Mouse (Mus musculus) ovary, postnatal 36 days (tissue): ENCODE measurements around the gene Top3a.
"Not testable (repeated sequence)": the region's sequence is repeated elsewhere in the genome, so short reads cannot be mapped to it uniquely, and the experiment has no call there.

Source experiments
- DNase-seq: peaks from one replicate; pipeline ENCODE4 v3.0.0; 2022; ENCODE audit warnings: low spot score, mixed read lengths

The Top3a gene

DNA sequence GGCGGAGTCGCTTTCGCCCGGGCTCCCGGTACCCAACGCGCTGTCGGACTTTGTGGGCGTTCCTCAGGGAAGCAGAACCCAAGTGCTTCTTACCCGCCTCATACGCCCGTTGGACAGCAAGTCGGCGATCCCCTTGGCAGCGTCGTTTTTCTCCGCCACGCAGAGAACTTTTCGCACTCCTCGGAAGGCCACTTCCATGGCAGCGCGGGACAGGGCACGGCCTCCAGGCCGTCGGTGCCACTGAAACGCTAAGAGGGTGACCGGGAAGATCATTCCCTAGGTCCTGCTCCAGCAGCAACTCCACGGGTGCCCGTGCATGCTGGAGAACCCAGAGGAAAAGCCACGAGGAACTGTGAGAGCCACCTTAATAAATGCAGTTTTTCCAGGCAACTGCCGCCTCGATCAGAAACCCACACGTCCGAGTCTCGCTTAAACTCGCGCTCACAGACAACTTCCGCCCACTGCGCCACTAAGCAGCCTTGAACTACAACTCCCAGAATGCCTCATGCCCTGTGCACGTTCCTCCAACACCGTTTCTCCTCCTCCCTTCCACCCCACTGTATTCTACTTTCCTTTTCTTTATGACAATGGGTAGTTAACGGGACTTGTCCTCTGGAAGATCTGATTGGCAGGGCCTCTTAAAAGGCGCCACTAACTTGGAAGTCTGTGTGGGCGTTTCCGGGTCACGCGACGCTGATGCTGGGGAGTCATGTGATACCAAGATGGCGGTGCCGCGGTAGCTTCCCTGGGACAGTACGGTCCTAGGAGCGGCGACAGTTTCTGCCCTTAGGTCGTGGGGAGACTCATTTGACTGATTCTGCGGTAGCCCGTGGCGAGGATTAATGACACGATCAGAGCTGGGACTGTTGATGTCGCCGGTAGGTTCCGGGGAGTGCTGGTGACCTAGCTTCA, at the start of gene Top3a, which contains the start of gene Smcr8:
Gene Top3a, minus strand, starts transcription at position 537 of the 912 bp plus-strand sequence.
Gene Smcr8, plus strand, starts transcription at position 696 of the 912 bp plus-strand sequence.
- peak; percentile 81 for DNase-seq

DNA sequence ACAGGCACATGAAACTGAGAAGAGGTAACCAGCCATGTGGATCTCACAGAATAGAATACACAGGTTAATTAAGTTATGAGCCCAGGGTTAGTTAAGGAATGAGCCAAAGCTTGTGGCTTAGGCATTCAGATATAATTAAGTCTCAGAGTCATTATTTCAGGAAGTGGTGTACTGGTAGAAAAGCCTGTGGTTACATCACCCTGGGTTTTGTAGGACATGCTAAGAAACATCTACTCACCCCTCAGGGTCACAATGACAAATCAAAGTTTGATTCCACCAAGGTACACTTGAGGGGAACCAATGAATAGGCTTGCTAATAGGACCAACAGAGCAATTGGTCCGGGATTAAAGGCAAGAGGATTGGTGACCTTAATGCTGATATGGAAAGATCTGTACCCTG, 49.5 kb upstream of the Top3a start:
- DNase-seq, result no peak

DNA sequence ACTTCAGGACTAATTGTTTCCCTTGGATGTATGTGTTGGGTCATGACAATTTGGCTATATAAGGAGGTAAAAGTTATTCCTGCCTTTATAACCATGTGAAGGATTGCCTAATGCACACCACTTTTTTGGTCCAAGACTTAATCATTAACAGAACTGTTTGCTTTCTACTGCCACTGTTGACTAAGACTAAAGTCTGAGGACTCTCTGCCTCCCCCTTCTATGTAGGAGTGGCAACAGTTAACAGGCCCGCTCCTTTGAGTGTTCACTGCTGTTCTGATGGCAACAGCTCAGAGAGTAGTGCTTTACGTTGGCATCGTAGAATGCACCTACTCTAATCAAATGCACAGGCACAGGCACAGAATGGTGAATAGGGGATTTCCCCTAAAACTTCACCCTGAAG, 48.0 kb upstream of the Top3a start:
- DNase-seq, result no peak

DNA sequence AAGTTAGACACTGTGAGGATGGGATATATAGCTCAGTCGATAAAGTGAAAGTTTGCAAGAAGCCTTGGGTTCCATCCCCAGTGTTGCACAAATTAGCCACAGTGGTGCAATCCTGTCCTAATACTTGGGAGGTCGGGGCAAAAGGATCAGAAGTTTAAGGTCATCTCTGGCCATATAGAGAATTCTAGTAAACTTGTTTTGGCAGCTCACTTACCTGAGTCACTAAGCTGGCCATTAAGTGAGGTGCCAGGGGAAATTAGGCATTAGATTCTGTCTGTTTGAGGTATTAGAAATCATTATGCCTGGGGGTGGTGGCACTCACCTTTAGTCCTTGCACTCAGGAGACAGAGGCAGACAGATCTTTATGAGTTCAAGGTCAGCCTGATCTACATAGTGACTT, 46.6 kb upstream of the Top3a start:
- DNase-seq, result no peak

DNA sequence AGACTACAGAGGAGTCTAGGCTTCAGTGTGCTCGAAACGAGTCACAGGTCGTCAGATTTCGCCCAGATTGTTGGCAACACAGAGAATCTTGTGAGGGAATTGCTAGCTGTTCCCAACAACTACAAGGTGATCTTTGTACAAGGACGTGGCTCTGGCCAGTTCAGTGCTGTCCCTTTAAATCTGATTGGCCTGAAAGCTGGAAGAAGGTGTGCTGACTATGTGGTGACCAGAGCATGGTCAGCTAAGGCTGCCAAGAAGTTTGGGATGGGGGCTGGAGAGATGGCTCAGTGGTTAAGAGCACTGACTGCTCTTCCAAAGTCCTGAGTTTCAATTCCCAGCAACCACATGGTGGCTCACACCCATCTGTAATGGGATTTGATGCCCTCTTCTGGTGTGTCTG, 39.2 kb upstream of the Top3a start:
- no peak for DNase-seq

DNA sequence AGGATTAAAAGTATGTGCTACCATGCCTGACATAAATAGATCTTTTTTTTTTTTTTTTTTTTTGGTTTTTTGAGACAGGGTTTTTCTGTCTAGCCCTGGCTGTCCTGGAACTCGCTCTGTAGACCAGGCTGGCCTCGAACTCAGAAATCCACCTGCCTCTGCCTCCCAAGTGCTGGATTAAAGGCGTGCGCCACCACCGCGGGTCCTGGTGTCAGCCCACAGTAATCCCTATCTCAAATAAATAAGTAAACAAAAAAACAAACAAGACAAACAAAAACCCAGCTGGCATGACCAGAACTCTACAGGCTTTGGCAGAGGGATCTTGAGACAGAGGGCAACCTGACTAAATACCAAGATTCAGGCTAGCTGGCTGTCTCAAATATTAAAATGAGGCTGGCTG, 34.5 kb upstream of the Top3a start, which contains the start of gene Shmt1:
Gene Shmt1, minus strand, starts transcription at position 101 of the 400 bp plus-strand sequence.
- not testable (repeated sequence) for DNase-seq

DNA sequence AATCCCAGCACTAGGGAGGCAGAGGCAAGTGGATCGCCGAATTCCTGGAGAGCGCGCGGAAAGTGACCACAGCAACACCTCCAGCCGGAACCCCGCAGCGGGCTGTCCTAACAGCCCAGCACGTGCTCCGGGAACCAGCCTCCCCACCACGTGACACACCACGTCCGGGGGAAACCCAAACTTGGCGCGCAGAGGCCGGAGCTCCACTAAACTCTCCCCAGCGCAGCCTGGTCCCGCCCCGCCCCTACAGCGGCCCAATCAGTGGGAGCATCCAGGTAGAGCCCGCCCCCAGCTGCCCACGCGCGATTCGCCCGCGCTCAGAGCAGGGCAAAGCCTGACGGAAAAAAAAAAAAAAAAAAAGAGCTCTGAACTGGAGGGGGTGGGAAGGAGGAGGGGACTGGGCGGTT, 33.9 kb upstream of the Top3a start:
- DNase-seq, result peak; percentile 95

DNA sequence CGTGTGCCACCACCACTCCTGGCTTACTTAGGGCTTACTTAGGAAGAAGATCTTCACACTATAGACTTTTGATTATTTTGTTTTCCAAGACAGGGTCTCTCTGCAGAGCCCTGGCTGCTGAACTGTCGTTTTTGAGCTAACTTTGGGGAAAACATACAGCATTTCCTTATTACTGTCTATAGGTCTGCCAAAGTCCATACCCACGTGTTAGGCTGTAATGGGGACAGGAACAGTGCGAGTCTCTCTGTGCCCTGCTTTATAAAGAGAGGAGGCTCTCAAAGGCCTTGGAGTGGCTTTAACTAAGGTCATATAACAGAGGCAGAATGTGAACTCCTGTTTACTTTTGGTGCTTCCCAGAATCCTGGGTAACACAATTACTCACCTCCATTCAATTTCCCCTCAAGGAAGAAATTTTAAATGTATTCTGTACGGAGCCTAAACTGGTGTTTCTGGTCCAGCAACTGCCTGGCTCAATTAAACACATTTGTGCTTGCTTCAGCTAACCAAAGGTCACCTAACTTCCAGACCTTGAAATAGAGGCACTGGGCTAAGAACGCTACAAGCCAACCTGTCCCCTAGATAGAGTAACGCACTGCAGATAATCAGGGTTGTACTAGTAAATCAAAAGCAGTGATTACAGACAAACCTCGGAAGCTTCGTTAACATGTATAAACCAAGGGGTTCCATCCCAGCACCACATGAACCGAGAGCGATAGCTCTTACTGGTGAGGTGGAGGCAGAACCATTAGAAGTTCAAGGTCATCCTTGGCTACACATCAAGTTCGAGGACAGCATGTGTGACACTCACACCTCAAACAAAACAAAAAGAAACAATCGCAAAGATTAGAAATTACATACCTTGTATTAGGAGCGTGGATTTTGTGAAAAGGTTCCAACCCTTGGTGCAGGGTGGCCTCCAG, 33.1 kb upstream of the Top3a start:
- no peak for DNase-seq

DNA sequence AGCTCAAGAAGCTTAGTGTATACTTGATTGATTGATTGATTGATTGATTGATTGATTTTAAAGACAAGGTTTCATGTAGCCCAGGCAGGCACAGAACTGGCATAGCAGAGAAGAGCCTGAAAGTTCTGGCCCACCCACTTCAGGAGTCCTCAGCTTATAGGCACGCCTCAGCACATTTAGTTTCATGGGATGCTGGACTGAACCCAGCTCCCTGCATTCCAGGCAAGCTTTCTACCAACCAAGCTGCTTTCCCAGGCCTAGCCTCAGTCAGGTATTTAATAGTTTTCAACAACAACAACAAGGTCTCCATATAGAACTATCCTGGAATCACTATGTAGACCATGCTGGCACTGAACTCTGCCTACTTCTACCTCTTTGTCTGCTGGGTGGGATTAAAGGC, 32.4 kb upstream of the Top3a start:
- DNase-seq, result no peak

DNA sequence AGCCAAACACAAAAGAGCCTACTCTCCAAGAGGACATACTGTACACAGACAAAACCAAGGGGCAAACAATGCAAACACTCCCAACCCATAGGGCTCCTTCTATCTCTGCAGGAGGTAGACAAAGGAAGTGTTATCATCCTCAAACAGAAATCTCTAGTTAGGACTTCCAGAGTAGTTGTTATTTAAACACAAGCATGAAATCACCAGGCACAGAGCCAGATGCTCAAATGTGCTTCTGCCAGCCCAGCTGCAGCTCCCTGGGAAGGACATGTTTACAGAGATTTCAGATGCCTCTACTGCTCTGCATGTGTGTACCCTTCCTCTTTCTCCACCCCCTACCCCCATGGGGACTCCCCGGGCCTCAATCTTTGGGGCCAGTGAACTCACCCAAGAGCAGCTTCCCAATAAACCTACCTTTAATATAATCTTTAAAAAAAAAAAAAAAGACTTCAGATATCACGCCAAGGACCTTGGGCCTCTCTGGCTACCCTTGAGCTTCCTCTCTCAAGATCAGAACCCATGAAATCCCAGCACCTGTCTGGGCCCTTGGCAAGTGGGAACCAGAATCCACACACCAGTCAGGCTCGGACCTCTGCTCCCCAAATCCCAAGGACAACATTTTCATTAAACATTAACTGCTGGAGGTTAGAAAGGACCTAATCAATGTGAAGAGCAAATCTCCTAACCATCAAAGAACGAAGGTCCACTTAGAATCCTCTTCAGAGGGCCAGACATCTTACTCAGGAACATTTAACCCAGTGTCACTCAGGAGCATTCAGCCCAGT, 31.3 kb upstream of the Top3a start:
- peak; percentile 49 for DNase-seq

DNA sequence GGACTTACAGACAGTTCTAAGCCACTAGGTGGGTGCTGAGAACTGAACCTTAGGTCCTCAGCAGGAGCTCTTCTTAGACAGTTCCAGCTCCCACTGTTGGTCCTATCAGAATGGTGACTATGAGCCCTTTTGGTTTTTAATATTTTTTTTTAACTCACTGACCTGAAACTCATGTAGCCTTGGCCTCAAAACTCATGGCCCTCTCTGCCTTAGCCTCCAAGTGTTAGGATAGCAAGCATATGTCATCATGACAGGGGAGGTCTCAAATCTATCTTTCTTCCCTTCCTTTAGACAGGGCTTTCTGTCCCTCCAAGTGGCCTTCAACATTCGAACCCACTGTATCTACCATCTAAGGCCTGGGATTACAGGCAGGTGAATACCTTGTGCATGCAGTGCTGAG, 23.7 kb upstream of the Top3a start:
- no peak for DNase-seq

DNA sequence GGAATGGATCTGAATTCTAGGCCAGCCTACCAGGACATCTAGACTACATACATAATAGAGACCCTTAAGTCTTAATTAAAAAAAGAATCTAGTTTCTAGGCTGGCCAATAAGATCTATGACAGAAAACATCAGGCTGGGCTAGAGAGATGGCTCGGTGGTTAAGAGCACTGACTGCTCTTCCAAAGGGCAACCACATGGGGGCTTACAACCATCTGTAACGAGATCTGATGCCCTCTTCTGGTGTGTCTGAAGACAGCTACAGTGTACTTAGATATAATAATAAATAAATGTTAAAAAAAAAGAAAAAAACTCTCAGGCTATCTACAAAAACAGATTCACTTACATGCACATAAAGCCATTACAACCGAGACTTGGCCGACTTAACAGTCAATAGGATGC, 22.8 kb upstream of the Top3a start:
- no peak for DNase-seq

DNA sequence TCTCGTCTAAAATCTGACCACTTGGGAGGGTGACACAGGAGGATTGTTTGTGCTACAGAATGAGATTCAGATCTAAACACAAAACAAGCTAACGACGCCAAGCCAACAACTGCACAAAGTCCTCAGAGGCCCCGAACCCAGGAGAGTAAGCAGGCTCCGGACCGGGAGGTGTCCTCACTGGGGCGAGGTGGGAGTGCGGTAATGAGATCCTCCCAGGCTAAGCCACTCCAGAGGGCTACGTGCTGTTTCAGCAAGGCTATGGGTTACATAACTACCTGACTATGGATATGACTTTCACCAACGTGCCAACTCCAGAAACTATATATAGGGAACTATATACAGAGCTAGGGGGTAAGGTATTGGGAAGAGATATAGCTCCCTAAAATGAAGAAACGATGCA, 19.2 kb upstream of the Top3a start:
- DNase-seq, result no peak

DNA sequence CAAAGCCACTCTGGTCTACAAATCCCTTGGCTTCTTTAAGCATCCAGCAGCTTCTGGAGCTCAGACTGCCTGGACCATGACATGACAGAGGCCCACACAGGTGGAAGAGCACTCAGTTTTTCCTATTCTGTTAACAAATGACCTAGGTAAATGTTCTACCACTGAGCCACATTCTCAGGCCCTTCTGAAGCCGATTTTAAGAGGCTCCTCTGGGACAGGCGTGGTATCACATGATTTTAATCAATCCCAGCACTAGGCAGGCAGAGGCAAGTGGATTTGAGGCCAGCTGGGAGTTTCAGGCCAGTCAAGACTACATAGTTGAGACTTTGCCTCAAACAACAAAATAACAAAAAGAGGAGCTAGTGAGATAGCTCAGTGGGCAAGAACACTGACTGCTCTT, 13.3 kb upstream of the Top3a start:
- no peak for DNase-seq

DNA sequence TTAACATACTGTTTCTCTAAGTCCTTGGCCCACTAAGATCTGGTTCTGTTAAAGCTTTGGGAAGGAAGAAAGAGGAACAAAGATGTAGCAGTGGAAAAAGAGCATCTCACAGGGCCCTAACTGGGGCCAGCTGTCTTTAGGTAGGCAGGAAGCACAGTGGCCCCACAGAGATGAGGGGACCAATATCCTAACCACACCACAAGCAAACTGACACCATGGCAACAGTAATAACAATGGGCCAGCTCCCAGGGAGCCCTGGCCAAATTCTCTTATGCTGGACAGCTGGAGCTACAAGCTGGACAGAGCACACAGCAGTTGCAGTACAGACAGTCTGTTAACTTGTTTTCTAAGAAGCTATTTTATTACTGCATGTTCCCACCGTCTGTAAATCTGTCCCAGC, 10.4 kb upstream of the Top3a start:
- DNase-seq, result no peak

DNA sequence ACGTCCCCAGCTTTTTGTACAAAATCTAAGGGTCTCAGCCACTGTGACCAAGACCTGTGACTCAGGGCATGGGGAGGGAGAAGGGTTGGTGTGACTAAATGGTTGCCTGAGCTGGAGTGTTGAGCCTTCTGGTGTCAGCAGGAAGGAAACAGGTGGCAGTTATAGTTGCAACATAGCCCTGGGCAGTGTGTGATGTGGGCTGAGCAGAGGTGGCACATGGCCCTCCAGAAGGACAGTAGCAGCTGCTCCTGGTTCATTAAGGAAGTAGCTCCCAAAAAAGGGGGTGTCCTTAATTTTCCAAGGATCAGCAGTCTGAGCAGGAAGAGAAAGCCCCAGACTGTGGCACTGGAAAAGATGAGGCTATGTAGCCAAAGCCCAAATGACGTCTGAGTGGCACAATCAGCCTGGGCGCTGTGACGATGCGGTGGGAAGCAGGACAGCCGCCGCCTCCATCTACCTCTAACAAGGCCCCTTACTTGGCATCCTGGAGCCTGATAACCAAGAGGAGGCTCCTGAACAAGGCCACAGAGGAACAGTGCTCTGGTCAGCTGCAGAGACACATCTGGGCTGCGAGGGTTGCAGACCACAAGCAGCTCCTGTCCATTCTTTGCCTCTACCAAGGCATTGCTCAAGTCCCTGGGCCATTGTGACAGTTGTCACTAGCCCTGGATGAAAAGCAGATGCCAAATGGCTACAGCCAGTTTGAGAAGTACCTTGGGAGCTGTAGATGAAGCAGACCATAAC, 7.2 kb upstream of the Top3a start:
- no peak for DNase-seq

DNA sequence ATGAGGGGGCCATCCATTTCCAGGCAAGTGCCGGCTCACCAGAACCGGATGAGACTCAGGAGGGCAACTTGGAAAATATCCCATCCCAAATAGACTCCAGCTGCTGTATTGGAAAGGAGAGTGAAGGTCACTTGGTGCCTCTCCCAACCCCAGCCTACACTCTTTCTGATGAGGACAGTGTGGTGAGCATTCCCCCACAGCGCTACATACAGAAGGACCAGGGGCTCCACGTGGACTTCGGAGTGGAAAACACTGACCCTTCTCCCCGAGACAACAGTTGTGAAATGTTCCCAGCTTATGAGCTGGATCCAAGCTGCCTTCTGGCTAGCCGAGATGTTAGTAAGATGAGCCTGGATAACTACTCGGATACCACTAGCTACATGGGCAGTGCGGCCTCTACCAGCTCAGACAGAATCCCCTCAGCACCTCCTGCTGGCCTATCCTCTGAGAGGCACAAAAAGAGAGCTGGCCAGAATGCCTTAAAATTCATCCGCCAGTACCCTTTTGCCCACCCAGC, 2.6 kb upstream of the Top3a start:
- DNase-seq, result no peak

DNA sequence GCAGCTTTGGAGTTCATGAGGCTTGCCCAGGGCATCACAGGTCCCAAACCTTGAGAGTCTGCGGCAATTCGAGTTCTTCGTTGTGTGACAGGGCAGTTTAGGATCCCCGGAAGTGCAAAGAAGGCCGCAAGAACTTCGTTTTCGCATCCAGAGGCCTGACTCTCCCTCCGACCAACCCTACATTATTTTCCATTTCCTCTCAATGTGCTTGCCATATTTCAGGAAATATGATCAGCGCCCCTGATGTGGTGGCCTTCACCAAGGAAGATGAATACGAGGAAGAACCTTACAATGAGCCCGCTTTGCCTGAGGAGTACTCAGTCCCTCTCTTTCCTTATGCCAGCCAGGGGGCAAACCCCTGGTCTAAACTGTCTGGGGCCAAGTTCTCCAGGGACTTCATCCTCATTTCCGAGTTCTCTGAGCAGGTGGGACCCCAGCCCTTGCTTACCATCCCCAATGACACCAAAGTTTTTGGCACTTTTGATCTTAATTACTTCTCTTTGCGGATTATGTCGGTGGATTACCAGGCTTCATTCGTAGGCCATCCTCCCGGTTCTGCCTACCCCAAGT, 721 bp upstream of the Top3a start:
- DNase-seq, result no peak

DNA sequence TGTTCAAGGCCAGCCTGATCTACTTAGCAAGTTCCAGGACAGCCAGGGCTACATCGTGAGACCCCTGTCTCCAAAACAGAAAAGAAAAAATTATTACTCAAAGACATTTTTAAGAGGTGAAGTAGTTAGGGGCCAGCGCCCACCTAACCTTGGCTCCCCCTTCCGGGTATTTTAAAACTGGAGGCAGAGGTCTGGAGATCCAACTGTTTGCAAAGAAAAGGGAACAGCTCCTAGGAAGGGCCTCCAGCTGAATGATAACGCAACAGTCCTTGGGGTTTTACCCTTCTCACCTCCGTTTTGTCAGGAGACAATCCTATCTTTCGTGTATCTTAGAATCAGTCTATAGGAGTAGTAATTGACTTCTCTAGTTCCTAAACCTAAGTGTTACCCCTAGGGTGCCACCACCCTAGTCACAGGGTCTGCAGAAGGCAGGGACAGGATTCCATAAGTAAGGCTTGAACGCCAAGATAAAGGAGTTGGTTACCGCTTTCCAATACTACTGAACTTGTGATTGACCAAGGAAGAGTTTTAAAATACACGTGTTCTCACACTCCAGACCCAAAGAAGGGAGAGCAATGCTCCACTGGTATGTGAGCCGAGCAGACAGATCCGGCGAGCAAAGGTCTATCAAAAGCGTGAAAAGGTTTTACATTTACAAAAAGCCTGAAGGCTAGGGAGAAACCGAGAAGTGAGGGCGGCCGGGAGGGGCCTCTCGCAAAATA, 897 bp downstream of the Top3a start:
- DNase-seq, result no peak

DNA sequence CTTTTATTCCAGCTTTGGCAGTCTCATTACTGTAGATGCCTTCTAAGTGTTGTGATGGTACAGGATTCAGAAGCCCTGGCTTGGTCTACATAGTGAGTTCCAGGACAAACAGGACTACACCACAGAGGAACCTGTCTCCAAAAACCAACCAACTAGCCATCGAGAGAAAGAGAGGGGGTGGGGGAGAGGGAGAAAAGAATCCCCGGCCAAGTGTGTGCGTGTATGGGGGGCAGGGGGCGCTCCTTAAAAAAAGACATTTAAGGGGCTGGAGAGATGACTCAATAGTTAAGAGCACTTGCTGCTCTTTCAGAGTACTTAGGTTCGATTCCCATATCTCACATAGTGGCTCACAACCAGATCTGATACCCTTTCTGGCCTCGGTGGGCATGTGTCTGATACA, 1.6 kb downstream of the Top3a start:
- no peak for DNase-seq
